Mouse (Mus musculus) lung, adult 2 months (tissue): ENCODE results near the gene Etv3. TPM values are rescaled to one million over a fixed set of nuclear protein-coding genes. Genes with fewer than 3 reads are reported as not detected.

Experiments
- DNase-seq: peaks from one replicate; pipeline ENCODE4 v3.0.0; 2022
- H3K4me1 ChIP-seq: fragments of 200-500 bp; 2 replicates; pipeline ENCODE4 v1.6.1; 2011; ENCODE audit warnings: low read length; ENCODE audit not compliant: control insufficient read depth, insufficient read depth
- H3K4me3 ChIP-seq: fragments of 200-500 bp; replicated peaks from 2 replicates; pipeline ENCODE3; 2011; ENCODE audit warnings: low read depth, mild to moderate bottlenecking, control low read depth, low read length; ENCODE audit errors: extremely low read depth
- CTCF ChIP-seq: fragments of 200-500 bp; IDR thresholded peaks from 2 replicates; pipeline ENCODE4 v1.5.1; 2011; ENCODE audit warnings: mild to moderate bottlenecking, low read length, control low read depth; ENCODE audit not compliant: insufficient read depth
- POLR2A ChIP-seq: fragments of 200-500 bp; IDR thresholded peaks from 2 replicates; pipeline ENCODE4 v1.6.1; 2011; ENCODE audit warnings: low read depth, mild to moderate bottlenecking, control low read depth, low read length, borderline replicate concordance; ENCODE audit errors: extremely low read depth
- WGBS: fragments of 180-500 bp; shearing (Covaris S2); methylation state at CpG from one replicate; pipeline ENCODE4 v1.1.7; 2018; 5-methylcytosine and 5-hydroxymethylcytosine counted together
- polyA plus RNA-seq: library from polyadenylated mRNA; depleted of rRNA; stranded (reverse); fragments of >200 nt; gene quantifications from 2 replicates; pipeline ENCODE4 v1.2.3, GENCODE M21; 2012; rRNA removed

The Etv3 gene
- polyA plus RNA-seq, 1 experiment = 17.8 TPM

- TF ChIP-seq POLR2A = no peak
- TF ChIP-seq CTCF = no peak
- 26% methylated on average over 6 of the region's 6 CpGs for WGBS
- H3K4me1 ChIP-seq = no peaks in the 10 kb centered on the region
- no peak for DNase-seq
- H3K4me3 ChIP-seq = no peak overlapping the region
Measured at GRCm38 (mm10) chr3:87575766-87576165, 50.6 kb downstream of the Etv3 start.

- 90% methylated on average over 4 of the region's 4 CpGs for WGBS
- no peak overlapping the region for H3K4me3 ChIP-seq
- H3K4me1 ChIP-seq = no peaks in the 10 kb centered on the region
- no peak for DNase-seq
- no peak for TF ChIP-seq POLR2A
- no peak for TF ChIP-seq CTCF
Measured at GRCm38 (mm10) chr3:87582259-87582658, 57.1 kb downstream of the Etv3 start.

Other genes with a start within 250 kb of the Etv3 start
- 1.5 and 2.8 TPM in 2 replicates for gene Cd5l, start 167.5 kb upstream of the Etv3 start, polyA plus RNA-seq
- 2.1 and 2.6 TPM in 2 replicates for gene Fcrl1, start 149.0 kb upstream of the Etv3 start, polyA plus RNA-seq
- gene Fcrl5, start 89.6 kb upstream of the Etv3 start, polyA plus RNA-seq = 0.14 and 0.18 TPM in 2 replicates
- 32.9 and 53.8 TPM in 2 replicates for gene Arhgef11, start 92.2 kb downstream of the Etv3 start, polyA plus RNA-seq
- 9.5 and 15.4 TPM in 2 replicates for gene Lrrc71, start 223.2 kb downstream of the Etv3 start, polyA plus RNA-seq